Mouse (Mus musculus) cerebellum, adult 9-11 months (tissue): ENCODE data around the gene Rhot2.

Experiments used
- DNase-seq: peaks from one replicate; pipeline ENCODE4 v3.0.0; 2022

The Rhot2 gene

DNA sequence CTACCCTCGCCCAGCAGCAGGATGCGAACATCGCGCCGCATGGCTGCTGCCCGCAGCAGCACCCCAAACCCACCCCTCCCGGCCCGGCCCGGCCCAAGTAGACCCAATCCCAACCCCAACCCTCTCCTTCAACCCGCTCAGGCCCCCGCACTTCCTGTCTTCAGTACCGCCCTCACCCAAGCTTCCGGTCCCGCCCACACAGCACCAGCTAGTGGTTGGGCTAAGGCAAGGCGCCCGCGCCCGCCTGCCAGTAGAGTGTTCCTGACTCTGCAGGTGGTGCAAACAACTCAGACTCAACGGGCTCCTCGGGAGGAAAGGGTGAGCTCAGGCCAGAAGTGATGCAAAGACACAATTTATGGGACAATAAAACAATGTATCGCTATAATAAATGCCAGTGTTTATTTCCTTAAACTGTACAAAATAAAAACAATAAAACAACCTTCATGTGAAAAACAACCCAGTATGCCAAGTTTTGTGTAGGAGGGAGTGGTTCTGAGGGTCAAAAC lies at the start of gene Rhot2:
Gene Rhot2, minus strand, starts transcription at position 456 of the 506 bp plus-strand sequence.
- DNase-seq, result peak; percentile 96

DNA sequence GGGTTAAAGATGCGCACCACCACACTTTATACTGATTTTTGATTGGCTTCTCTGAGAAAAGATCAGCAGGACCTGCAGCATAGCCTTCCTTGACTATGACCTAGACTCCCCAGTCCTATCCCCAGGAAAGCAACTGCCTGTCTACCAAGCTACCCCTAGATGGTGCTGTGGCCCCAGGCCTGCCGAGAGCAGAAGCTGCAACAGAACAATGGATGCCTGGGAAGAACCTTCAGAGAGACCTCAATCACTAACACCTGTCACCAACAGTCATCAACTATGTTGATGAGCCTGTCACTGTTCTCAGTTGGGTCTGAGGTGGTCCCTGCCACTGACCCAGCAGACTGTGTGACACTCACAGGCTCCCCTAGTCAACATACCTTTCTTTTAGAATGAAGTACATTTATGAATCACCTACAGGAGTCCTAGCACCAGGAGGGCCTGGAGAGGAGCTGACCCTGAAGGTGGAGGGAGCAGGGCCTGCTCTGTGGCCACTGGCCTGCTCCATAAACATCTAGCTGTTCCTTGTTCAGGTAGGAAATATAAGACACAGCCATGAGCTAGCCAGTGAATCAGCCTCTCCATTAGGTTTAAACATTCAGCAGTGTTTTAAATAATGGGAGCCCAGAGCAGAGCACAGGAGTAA lies 49.4 kb upstream of the Rhot2 start:
- DNase-seq, result peak; percentile 83

DNA sequence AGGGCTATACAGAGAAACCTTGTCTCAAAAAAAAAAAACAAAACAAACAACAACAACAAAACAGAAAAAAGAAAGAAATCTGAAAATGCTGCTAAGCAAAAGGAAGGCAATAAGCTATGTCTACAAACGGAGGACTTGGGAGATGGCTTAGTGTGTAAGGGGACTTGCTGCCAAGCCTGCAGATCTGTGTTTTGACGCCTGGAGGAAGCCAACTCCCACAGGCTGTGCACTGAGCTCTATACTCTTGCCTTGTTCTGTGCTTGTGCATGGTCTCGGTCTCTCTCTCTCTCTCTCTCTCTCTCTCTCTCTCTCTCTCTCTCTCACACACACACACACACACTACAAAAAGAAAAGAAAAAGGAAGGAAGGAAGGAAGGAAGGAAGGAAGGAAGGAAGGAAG lies 44.2 kb upstream of the Rhot2 start:
- no peak for DNase-seq

- peak; percentile 21 for DNase-seq
Measured at GRCm38 (mm10) chr17:25887467-25887866, 42.8 kb upstream of the Rhot2 start.

- DNase-seq, result no peak
Measured at GRCm38 (mm10) chr17:25886806-25887205, 42.2 kb upstream of the Rhot2 start.

- DNase-seq, result peak; percentile 55
Measured at GRCm38 (mm10) chr17:25885636-25886035, 41.0 kb upstream of the Rhot2 start.

GRCm38 (mm10) chr17:25883824-25884223 lies 39.2 kb upstream of the Rhot2 start:
- DNase-seq, result no peak

DNA sequence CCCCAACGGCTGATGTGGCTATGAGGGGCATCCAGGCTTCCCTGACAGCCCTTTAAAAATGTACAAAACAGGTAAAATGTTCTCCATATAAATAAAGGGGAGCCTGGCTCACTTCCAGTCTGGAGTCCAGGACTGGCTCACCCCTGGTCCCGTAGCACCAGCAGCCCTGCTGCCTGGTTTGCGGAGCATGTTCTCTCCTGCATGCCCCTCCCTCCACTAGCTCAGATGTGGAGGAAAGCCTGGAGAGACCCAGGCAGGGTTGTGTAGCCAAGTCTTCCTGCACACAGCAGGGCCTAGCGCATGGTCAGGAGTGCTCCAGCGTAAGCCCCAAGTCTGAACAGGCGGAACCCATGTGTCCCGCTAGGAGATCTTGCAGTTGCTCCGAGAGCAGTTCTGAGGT lies 38.6 kb upstream of the Rhot2 start:
- no peak for DNase-seq

- no peak for DNase-seq
Measured at GRCm38 (mm10) chr17:25882306-25882705, 37.7 kb upstream of the Rhot2 start.

GRCm38 (mm10) chr17:25881691-25882090 lies 37.0 kb upstream of the Rhot2 start:
- DNase-seq, result no peak

- peak; percentile 53 for DNase-seq
Measured at GRCm38 (mm10) chr17:25880913-25881641, 36.4 kb upstream of the Rhot2 start.

DNA sequence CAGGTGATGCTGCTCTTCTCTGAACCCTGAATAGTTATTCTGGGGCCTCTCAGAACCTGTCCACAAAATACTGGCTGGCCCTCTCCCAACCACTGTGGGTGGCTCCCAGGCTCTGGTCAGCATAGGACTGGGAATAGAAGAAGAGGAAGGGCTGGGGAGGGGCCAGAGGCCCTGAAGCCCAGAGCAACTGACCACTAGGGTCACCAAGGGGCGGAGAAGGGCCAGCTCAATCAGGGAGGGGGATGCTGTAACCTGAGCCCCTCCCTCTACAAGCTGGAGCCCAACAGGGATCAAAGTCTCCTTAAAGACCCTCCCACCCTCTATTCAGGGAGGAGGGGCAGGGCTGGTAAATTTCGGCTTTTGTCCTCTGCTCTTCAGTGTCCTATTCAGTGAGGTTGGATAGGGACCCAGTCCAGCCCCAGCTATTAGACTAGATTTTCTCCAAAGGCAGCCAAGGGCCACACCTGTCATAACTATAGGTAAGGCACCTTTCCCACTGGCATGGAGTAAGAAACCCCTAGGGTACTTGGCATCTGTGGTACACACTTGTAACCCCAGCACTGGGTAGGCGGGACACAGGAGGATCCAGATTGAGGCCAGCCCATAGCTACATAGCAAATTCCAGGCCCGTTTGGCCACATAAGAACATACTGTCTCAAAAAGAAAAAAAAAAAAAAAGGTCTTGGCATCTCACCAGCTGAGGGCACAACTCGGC lies 35.7 kb upstream of the Rhot2 start, which contains the start of gene Wfikkn1:
Gene Wfikkn1, minus strand, starts transcription at position 663 of the 715 bp plus-strand sequence.
- peak; percentile 62 for DNase-seq

- DNase-seq, result peak; percentile 63
Measured at GRCm38 (mm10) chr17:25879750-25880149, 35.1 kb upstream of the Rhot2 start.

GRCm38 (mm10) chr17:25879261-25879660 lies 34.6 kb upstream of the Rhot2 start:
- peak; percentile 53 for DNase-seq

DNA sequence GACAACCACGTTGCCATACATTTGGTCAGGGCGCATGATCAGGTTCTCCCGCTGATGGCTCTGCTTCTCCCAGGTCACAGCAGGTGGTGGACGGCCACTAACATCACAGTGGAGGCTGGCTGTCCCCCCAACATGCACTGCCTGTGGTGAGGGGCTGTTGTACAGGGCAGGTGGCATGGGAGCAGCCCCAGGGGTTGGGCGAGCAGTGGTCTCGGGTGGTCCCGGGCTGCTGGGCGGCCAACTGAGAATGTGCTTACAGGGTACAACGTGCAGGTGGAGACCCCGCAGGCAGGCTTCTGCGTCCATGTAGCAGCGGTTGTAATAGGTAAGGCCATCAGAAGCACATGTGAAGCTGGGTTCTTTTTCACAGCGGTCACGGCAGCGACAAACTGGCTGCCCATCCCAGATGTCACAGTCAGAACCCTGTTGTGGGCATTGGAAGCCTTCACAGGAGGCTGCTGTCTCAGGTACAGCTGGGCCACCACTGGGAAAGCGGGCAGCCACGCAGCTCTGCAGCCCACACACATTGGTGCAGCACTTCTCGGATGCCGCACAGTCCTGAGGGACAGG lies 34.0 kb upstream of the Rhot2 start:
- DNase-seq, result no peak

DNA sequence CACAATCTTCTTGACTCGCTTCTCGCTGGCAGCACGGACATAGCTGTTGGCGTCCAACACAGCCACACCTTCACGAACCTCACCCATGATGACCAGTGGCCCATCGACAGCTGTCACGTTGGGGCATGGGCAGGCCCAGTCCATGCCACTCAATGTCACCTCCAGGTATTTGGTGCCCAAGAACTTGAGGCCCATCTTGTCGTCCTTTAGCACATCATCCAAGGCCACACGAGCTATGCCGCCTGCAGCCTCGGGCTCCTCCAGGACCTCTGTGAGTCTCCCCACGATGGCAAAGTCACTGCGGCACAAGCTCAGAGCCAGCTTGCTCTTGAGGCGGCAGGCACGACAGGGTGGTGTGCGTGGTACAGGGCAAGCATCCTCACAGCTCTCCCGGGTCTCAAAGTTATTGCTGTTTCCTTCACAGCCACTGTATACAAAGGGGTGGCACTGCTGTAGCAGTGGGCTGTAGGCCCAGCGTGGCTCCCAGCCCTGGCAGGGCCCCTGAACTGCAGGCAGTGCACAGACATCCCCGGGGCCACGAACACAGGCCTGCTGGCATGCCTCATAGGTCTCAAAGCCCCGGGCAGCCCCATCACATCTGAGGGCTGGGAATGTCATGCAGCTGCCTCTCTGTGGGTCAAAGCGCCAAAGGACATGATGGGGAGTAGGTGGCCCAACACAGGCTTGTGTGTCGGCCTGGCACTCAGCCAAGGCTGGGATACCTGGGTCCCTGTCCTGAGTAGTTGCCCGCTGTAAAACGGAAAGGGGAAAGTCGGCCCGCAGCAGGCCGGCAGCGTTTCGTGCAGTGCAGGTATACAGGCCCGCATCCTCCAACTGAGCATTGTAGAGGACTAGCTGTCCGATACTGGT lies 33.3 kb upstream of the Rhot2 start:
- DNase-seq, result peak; percentile 69

DNA sequence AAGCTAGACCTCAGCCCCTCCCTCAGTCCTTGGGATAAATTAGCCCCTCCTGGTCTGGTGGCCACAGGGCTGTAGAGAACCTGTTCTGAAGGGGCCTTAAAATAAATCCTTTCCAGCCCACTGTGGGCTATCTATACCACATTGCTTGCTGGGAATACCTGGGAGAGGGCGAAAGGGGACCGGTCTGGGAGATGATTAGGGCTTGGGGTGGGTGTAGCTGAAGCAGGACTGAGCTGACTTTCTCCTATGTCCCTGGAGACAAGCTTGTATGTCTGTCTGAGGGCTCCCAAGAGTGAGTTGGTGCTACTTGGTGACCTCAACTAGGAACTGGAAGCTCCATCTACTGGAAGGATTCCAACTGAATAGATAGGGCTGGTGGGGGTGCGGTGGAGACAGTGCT lies 32.4 kb upstream of the Rhot2 start:
- DNase-seq, result no peak

DNA sequence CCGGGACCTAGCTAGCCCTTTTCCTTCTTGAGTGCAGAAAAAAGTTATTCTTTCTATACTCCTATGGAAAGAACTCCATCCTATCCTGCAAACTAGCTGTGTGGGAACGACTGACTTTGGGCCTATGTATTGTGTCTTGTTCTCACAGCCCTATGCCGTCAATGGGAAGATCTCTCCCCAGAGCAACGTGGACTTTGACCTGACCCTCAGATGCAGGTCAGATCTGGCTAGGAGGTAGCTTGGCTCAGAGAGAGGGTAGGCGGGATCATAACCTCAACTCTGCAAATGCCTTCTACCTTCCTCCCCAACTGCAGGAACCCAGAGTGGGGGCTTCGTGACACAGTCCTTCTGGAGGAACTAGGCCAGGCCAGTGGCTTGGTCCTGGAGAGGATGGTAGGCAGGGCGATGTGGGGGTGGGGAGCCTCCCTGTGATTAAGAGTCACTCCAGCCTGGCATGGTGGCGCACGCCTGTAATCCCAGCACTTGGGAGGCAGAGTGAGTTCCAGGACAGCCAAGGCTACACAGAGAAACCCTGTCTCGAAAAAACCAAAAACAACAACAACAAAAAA lies 31.8 kb upstream of the Rhot2 start:
- peak; percentile 72 for DNase-seq

DNA sequence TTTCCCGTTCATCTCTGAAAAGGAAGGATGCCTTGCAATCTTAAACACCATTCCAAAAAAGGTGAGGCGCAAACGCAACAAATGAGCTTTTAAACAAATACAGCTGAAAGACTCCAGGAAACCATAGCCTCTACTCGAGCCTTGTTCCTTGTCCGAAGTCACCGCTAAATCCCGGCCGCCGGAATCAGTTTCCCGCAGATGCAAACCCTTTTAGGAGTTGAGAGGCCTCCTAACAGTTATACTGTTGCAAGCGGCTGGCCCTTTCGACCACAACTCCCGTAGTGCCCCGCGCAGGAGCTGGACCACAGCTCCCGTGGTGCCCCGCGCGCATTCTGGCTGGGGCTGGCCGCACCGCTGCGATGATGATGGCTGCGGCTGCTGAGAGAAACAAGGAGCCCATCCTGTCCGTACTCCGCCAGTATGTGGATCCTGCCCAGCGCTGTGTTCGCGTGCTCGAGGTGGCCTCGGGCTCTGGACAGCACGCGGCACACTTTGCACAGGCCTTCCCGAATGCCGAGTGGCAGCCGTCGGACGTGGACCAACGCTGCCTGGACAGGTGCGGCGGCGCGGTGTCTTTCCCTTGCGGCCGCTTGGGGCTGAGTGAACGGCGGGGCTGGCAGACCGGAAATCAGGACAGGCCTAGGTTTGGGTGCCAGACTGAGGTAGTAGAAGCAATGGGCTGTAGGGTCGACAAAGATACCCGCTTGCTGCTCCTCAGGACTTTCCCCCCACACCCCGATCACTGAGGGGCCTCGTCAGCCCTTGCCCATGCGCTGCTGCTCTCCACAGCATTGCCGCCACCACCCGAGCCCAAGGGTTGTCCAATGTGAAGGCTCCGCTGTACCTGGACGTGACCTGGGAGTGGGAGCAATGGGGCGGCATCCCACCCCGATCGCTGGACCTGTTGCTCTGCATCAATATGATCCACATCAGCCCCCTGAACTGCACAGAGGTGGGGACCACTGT lies 30.8 kb upstream of the Rhot2 start:
- peak; percentile 90 for DNase-seq

DNA sequence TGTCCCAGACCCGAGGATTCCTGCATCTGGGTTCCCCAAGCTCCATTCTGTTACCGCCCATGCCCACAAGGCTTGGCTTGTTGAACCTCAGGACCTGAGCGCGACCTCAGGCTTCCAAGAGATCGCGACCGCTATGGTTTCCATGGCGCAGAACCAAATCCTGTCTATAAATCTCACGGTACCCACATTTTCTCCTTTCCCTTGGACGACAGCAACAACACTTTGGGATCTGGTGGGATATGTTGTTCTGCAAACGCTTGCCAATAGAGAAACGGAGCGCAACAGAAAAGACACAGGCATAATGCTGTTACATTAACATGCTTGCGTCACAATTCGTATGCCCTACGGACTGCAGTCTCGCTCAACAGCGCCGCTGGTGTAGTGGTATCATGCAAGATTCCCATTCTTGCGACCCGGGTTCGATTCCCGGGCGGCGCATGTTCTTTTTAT lies 30.1 kb upstream of the Rhot2 start, which contains the start of gene Mettl26:
Gene Mettl26, plus strand, starts transcription at position 354 of the 450 bp plus-strand sequence.
- DNase-seq, result peak; percentile 90
